Mouse (Mus musculus) CH12.LX (cell line): ENCODE measurements at regions not wholly inside any gene's neighbourhood (a gene's known extent, or its start where the extent isn't known, plus 50 kb on each side); places are given as distances from the start of the nearest gene placed in this dataset.

Source experiments
- NELFE ChIP-seq: IDR thresholded peaks from 2 replicates; pipeline ENCODE4 v1.6.1; 2011; ENCODE audit warnings: low read depth, low read length, improper control_type of control experiment
- POLR2A ChIP-seq: IDR thresholded peaks from 2 replicates; pipeline ENCODE4 v1.6.1; 2011; ENCODE audit warnings: low read depth, mild to moderate bottlenecking, improper control_type of control experiment, low read length

GRCm38 (mm10) chr15:90869452-90869851 is 180.3 kb downstream of the Kif21a start:
- TF ChIP-seq POLR2A: no peak
- no peak for TF ChIP-seq NELFE
